Mouse (Mus musculus): ENCODE data around the gene Dock8. TPM values are rescaled to one million over a fixed set of nuclear protein-coding genes. Genes with fewer than 3 reads are reported as not detected.

Gene Dock8
- total and polyA plus RNA-seq, 2 experiments from 2014 or later, result 1.1 to 2.9 TPM

GRCm38 (mm10) chr19:25066229-25066628 lies 66.9 kb downstream of the Dock8 start:
- Histone ChIP-seq H3K36me3 (ENCODE audit: insufficient read depth, low read length) (no peaks in the 10 kb centered on the region), H3K4me1 (ENCODE audit: insufficient read depth, low read length) (no peaks in the 10 kb centered on the region), H3K4me3 (ENCODE audit: low read length) (no peak overlapping the region), H3K9me3 (ENCODE audit: low read length) (no peaks in the 10 kb centered on the region), H3K27ac (0 out of 2 replicates have a peak overlapping the region, but pooled peaks have one; percentile 7), H3K27me3 (ENCODE audit: insufficient read depth, low read length) (no peaks in the 10 kb centered on the region), H3K9ac (replicated peaks; ENCODE audit: low read length) (no peak overlapping the region), H3K4me2 (ENCODE audit: low read depth, low read length) (no peak overlapping the region)
- WGBS, result 61% methylated on average over 9 of the region's 9 CpGs
- ATAC-seq (no peak), DNase-seq (ENCODE audit: low spot score) (peak; percentile 34)
- no peak for TF ChIP-seq CTCF (IDR thresholded peaks at IDR 0.05; ENCODE audit: low read depth)

GRCm38 (mm10) chr19:25068518-25068917 lies 69.2 kb downstream of the Dock8 start:
- H3K36me3 ChIP-seq (ENCODE audit: insufficient read depth, low read length), result no peaks in the 10 kb centered on the region
- H3K4me2 ChIP-seq (ENCODE audit: low read depth, low read length), result no peak overlapping the region
- DNase-seq (ENCODE audit: low spot score) (no peak), ATAC-seq (no peak)
- H3K9ac ChIP-seq (replicated peaks; ENCODE audit: low read length), result no peak overlapping the region
- no peak overlapping the region for H3K4me3 ChIP-seq (ENCODE audit: low read length)
- TF ChIP-seq CTCF (IDR thresholded peaks at IDR 0.05; ENCODE audit: low read depth), result no peak
- no peaks in the 10 kb centered on the region for H3K27me3 ChIP-seq (ENCODE audit: insufficient read depth, low read length)
- H3K27ac ChIP-seq, result no peak overlapping the region
- no peaks in the 10 kb centered on the region for H3K9me3 ChIP-seq (ENCODE audit: low read length)
- 87% methylated on average over 8 of the region's 8 CpGs for WGBS
- no peaks in the 10 kb centered on the region for H3K4me1 ChIP-seq (ENCODE audit: insufficient read depth, low read length)

GRCm38 (mm10) chr19:25072521-25072920 lies 73.2 kb downstream of the Dock8 start:
- no peak for ATAC-seq
- TF ChIP-seq CTCF (IDR thresholded peaks at IDR 0.05; ENCODE audit: low read depth), result no peak
- 90% methylated on average over 9 of the region's 9 CpGs for WGBS

GRCm38 (mm10) chr19:25074741-25075140 lies 75.4 kb downstream of the Dock8 start:
- 53% methylated on average over 6 of the region's 6 CpGs for WGBS
- H3K27me3 ChIP-seq (ENCODE audit: insufficient read depth, low read length), result no peaks in the 10 kb centered on the region
- no peak overlapping the region for H3K9ac ChIP-seq (replicated peaks; ENCODE audit: low read length)
- no peak overlapping the region for H3K27ac ChIP-seq
- H3K36me3 ChIP-seq (ENCODE audit: insufficient read depth, low read length), result no peaks in the 10 kb centered on the region
- H3K9me3 ChIP-seq (ENCODE audit: low read length), result no peaks in the 10 kb centered on the region
- ATAC-seq (peak; percentile 32; the same call in 1 of the 2 replicates), DNase-seq (ENCODE audit: low spot score) (no peak)
- no peak overlapping the region for H3K4me2 ChIP-seq (ENCODE audit: low read depth, low read length)
- TF ChIP-seq CTCF (IDR thresholded peaks at IDR 0.05; ENCODE audit: low read depth), result no peak
- H3K4me3 ChIP-seq (ENCODE audit: low read length), result no peak overlapping the region
- H3K4me1 ChIP-seq (ENCODE audit: insufficient read depth, low read length), result no peaks in the 10 kb centered on the region; the same call in 1 of the 2 replicates

More at GRCm38 (mm10) chr19:25072521-25072920, 73.2 kb downstream of the Dock8 start:
- Histone ChIP-seq H3K4me2 (ENCODE audit: low read depth, low read length) (no peak overlapping the region), H3K9me3 (ENCODE audit: low read length) (no peaks in the 10 kb centered on the region), H3K36me3 (ENCODE audit: insufficient read depth, low read length) (no peaks in the 10 kb centered on the region), H3K27ac (no peak overlapping the region), H3K4me1 (ENCODE audit: insufficient read depth, low read length) (no peaks in the 10 kb centered on the region; the same call in 1 of the 2 replicates), H3K9ac (replicated peaks; ENCODE audit: low read length) (no peak overlapping the region), H3K27me3 (ENCODE audit: insufficient read depth, low read length) (no peaks in the 10 kb centered on the region), H3K4me3 (ENCODE audit: low read length) (no peak overlapping the region)
- no peak for DNase-seq (ENCODE audit: low spot score)

GRCm38 (mm10) chr19:25077636-25078035 lies 78.3 kb downstream of the Dock8 start:
- no peak for TF ChIP-seq CTCF (IDR thresholded peaks at IDR 0.05; ENCODE audit: low read depth)
- WGBS, result 75% methylated on average over 7 of the region's 7 CpGs
- H3K36me3 ChIP-seq (ENCODE audit: insufficient read depth, low read length), result no peaks in the 10 kb centered on the region

GRCm38 (mm10) chr19:25078130-25078529 lies 78.8 kb downstream of the Dock8 start:
- Histone ChIP-seq H3K36me3 (ENCODE audit: insufficient read depth, low read length) (no peaks in the 10 kb centered on the region), H3K27me3 (ENCODE audit: insufficient read depth, low read length) (no peaks in the 10 kb centered on the region), H3K27ac (no peak overlapping the region), H3K9ac (replicated peaks; ENCODE audit: low read length) (no peak overlapping the region), H3K4me2 (ENCODE audit: low read depth, low read length) (no peak overlapping the region), H3K9me3 (ENCODE audit: low read length) (no peaks in the 10 kb centered on the region), H3K4me3 (ENCODE audit: low read length) (no peak overlapping the region), H3K4me1 (ENCODE audit: insufficient read depth, low read length) (no peaks in the 10 kb centered on the region; the same call in 1 of the 2 replicates)
- ATAC-seq (no peak), DNase-seq (ENCODE audit: low spot score) (no peak)
- WGBS, result 84% methylated on average over 8 of the region's 8 CpGs
- no peak for TF ChIP-seq CTCF (IDR thresholded peaks at IDR 0.05; ENCODE audit: low read depth)

More at GRCm38 (mm10) chr19:25077636-25078035, 78.3 kb downstream of the Dock8 start:
- H3K27me3 ChIP-seq (ENCODE audit: insufficient read depth, low read length), result no peaks in the 10 kb centered on the region
- DNase-seq (ENCODE audit: low spot score) (no peak), ATAC-seq (no peak)
- H3K9me3 ChIP-seq (ENCODE audit: low read length), result no peaks in the 10 kb centered on the region
- no peaks in the 10 kb centered on the region; the same call in 1 of the 2 replicates for H3K4me1 ChIP-seq (ENCODE audit: insufficient read depth, low read length)
- H3K9ac ChIP-seq (replicated peaks; ENCODE audit: low read length), result no peak overlapping the region
- H3K4me3 ChIP-seq (ENCODE audit: low read length), result no peak overlapping the region
- H3K27ac ChIP-seq, result no peak overlapping the region
- no peak overlapping the region for H3K4me2 ChIP-seq (ENCODE audit: low read depth, low read length)

GRCm38 (mm10) chr19:25080166-25080565 lies 80.8 kb downstream of the Dock8 start:
- Histone ChIP-seq H3K27ac (no peak overlapping the region), H3K4me3 (ENCODE audit: low read length) (no peak overlapping the region), H3K36me3 (ENCODE audit: insufficient read depth, low read length) (no peaks in the 10 kb centered on the region), H3K9ac (replicated peaks; ENCODE audit: low read length) (no peak overlapping the region), H3K27me3 (ENCODE audit: insufficient read depth, low read length) (no peaks in the 10 kb centered on the region), H3K4me2 (ENCODE audit: low read depth, low read length) (no peak overlapping the region), H3K9me3 (ENCODE audit: low read length) (no peaks in the 10 kb centered on the region), H3K4me1 (ENCODE audit: insufficient read depth, low read length) (no peaks in the 10 kb centered on the region)
- DNase-seq (ENCODE audit: low spot score) (no peak), ATAC-seq (no peak)
- 75% methylated on average over 5 of the region's 5 CpGs for WGBS
- no peak for TF ChIP-seq CTCF (IDR thresholded peaks at IDR 0.05; ENCODE audit: low read depth)

Data from hindbrain, postnatal 0 days (tissue).